Mouse (Mus musculus): Measurements from ENCODE around the gene Srsf9.

GRCm38 (mm10) chr5:115316968-115317644 is 9.9 kb upstream of the Srsf9 start:
- no peak for TF ChIP-seq CHD2 (IDR thresholded peaks at IDR 0.05; ENCODE audit: low read depth, low read length)
- TF ChIP-seq MAFK (IDR thresholded peaks at IDR 0.05; ENCODE audit: insufficient read depth, low read depth, low read length): no peak
- TF ChIP-seq ZC3H11A (IDR thresholded peaks at IDR 0.05; ENCODE audit: borderline replicate concordance, low read depth, low read length): no peak

All from ES-E14 (cell line).